Mouse (Mus musculus) liver, embryonic 16.5 days (tissue): ENCODE results near the gene Tyms. TPM values are rescaled to one million over a fixed set of nuclear protein-coding genes. Genes with fewer than 3 reads are reported as not detected.
"Not testable (repeated sequence)": the region's sequence is repeated elsewhere in the genome, so short reads cannot be mapped to it uniquely, and the experiment has no call there.

Experiments
- ATAC-seq: fragments of 200-750 bp; cut with Nextera tagmentation; 2 replicates; pipeline ENCODE4 v1.8.0; 2017; ENCODE audit warnings: low read depth, mild to moderate bottlenecking, moderate number of reproducible peaks, moderate library complexity
- H3K27ac ChIP-seq: fragments of 300-500 bp; sonication (generic); 2 replicates; pipeline ENCODE4 v1.5.1; 2014; ENCODE audit warnings: mild to moderate bottlenecking, low read length
- H3K27me3 ChIP-seq: fragments of 300-500 bp; sonication (generic); 2 replicates; pipeline ENCODE4 v1.6.1; 2014; ENCODE audit warnings: low read depth, low read length, mixed read lengths; ENCODE audit not compliant: control insufficient read depth, insufficient read depth
- H3K36me3 ChIP-seq: fragments of 300-500 bp; sonication (generic); 2 replicates; pipeline ENCODE4 v1.6.1; 2014; ENCODE audit warnings: mild to moderate bottlenecking; ENCODE audit not compliant: control insufficient read depth, insufficient read depth
- H3K4me1 ChIP-seq: fragments of 300-500 bp; sonication (generic); 2 replicates; pipeline ENCODE4 v1.6.1; 2014; ENCODE audit warnings: low read depth, low read length, mixed read lengths; ENCODE audit not compliant: control insufficient read depth
- H3K4me2 ChIP-seq: fragments of 300-500 bp; sonication (generic); 2 replicates; pipeline ENCODE4 v1.6.1; 2014; ENCODE audit warnings: low read depth, low read length, mixed read lengths
- H3K4me3 ChIP-seq: fragments of 300-500 bp; sonication (generic); 2 replicates; pipeline ENCODE4 v1.5.1; 2014; ENCODE audit warnings: low read depth, mild to moderate bottlenecking, low read length
- H3K9ac ChIP-seq: fragments of 300-500 bp; sonication (generic); 2 replicates; pipeline ENCODE4 v1.6.1; 2014; ENCODE audit warnings: low read depth, low read length
- H3K9me3 ChIP-seq: fragments of 300-500 bp; sonication (generic); replicated peaks from 2 replicates; pipeline ENCODE4 v1.6.1; 2016; ENCODE audit warnings: low read length; ENCODE audit not compliant: control insufficient read depth
- WGBS: fragments of 180-500 bp; shearing (Covaris S2); extraction: QIAGEN DNeasy Blood & Tissue Kit; methylation state at CpG from one replicate; pipeline ENCODE4 v1.1.7; 2014; ENCODE audit not compliant: insufficient replicate concordance; 5-methylcytosine and 5-hydroxymethylcytosine counted together
- polyA plus RNA-seq: library from polyadenylated mRNA; unstranded; fragments of >200 nt; fragmentation: Nextera tagmentation; extraction: Ambion mirVana; gene quantifications from 2 replicates; pipeline ENCODE4 v1.2.1, GENCODE M21; 2015

Gene Tyms
- polyA plus RNA-seq, 1 experiment from 2014 or later, result 174 TPM

DNA sequence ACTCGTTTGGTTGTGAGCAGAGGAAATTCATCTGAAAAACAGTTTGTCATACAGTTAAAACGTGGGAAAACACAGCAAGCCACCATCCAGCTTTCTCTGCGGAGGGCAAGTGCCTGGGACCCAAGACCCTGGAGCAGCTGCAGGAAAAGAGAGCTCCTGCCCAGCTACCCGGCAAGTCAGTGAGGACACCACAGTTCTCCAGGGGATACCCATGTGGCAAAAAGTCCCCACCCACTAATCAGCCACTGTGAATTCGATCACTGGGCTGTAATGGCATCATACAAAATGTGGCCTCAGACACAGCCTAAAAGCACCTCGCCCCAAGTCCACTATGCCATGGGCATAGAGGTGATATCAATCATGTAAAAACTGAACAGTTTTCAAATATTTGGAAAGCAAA lies 1.7 kb downstream of the Tyms start:
- Histone ChIP-seq H3K4me1 (peaks cover 7% of the 10 kb centered on the region), H3K27ac (no peak overlapping the region), H3K9me3 (no peaks in the 10 kb centered on the region), H3K9ac (peak overlapping the region; percentile 89), H3K36me3 (peaks cover 39% of the 10 kb centered on the region), H3K4me2 (peak overlapping the region; percentile 72), H3K27me3 (no peaks in the 10 kb centered on the region), H3K4me3 (peak overlapping the region; percentile 91)
- WGBS, result 60% methylated on average over 6 of the region's 6 CpGs
- no peak for ATAC-seq

DNA sequence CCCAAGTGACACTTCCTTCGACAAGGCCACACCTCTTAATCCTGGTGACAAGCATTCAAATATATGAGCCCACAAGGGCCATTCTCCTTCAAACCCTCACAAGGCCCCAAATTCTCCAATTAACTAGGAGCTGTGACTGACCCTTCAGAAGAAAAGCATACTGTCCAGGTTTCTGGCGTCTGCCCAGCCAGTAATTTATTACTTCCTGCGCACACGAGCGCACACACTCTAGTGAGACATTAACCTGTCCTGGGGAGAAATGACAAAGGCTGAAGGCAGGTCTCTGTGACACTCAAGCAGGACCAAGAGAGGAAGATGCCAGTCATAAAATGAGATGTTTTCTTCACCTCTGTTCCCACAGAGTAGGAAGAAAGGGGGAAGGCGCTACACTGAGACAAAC lies 5.7 kb downstream of the Tyms start:
- no peak for ATAC-seq
- H3K27me3 ChIP-seq, result no peaks in the 10 kb centered on the region
- H3K27ac ChIP-seq, result no peak overlapping the region
- H3K9ac ChIP-seq, result no peak overlapping the region
- no peak overlapping the region for H3K4me3 ChIP-seq
- H3K4me1 ChIP-seq, result peaks cover 4% of the 10 kb centered on the region
- H3K9me3 ChIP-seq, result no peaks in the 10 kb centered on the region
- H3K4me2 ChIP-seq, result no peak overlapping the region
- WGBS, result 75% methylated on average over 6 of the region's 6 CpGs
- H3K36me3 ChIP-seq, result peaks cover 58% of the 10 kb centered on the region

DNA sequence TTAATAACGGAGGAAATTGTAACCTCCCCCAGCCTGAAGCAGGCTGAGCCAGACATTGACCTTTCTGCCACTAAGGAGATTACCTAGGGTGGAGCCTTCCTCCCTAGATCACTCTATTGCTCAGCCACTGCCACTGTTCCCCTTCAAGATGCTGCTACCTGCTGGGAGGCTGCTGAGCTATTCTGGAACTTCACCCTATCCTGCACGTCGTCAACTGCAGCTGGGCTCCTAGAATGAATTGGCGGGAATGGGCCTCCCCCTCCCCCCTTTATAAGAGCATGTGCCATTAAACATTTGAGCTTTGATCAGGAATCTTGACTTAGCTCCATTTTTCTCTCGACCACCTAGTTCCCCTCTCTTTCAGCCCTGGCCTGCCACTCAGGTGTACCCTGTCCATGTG lies 13.8 kb downstream of the Tyms start:
- not testable (repeated sequence) for H3K9ac ChIP-seq, ATAC-seq, H3K9me3 ChIP-seq, H3K27me3 ChIP-seq, H3K27ac ChIP-seq, H3K4me2 ChIP-seq, H3K4me3 ChIP-seq, H3K4me1 ChIP-seq
- 78% methylated on average over 5 of the region's 5 CpGs for WGBS
- peaks cover 35% of the 10 kb centered on the region for H3K36me3 ChIP-seq

DNA sequence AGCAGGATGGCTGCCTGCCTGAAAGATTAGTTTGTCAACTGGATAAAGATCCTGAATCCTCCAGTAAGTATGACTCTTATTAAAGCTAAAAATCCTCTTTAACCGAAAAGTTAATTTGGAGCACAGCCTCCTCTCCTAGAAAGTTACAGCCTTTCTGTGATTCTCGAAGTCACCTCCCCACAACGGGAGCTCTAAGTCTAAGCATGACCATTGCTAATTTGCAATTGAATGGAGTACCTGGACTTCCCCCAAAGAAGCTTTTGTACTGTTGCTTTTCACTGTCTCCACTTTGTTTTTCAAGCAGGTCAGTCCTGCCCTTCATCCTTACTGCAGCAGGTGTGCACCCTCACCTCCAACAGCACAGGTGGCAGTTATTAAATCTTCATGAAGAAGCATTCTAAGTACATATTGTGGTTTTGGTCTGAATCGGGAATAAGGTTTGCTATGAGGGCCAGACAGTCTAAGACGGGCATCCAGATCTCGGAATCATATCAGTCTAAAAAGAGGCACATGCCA lies 15.1 kb downstream of the Tyms start:
- Histone ChIP-seq H3K4me2 (no peak overlapping the region), H3K27me3 (no peaks in the 10 kb centered on the region), H3K27ac (no peak overlapping the region), H3K9ac (no peak overlapping the region), H3K9me3 (no peaks in the 10 kb centered on the region), H3K36me3 (peaks cover 28% of the 10 kb centered on the region), H3K4me1 (no peaks in the 10 kb centered on the region), H3K4me3 (no peak overlapping the region)
- ATAC-seq, result no peak
- WGBS, result 83% methylated on average over 6 of the region's 6 CpGs

DNA sequence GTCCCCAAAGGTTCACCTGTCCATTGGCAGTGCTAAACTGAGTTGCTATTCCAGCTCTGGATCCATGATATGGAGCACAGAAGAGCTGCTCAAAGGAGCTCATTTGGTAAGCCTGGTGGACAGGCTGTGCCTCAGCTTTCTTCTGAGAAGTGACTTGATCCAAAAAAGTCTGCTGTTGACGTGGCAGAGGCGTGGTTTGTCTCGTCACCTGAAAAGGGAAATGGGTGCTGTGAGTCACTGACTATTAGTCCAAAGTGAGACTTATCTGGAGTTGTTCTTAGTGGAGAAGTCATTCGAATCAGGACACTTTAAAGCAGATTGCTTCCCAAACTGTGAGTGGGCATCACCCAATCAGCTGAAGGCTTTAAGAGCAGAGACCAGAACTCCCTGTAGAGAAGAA lies 33.6 kb downstream of the Tyms start:
- not testable (repeated sequence) for H3K36me3 ChIP-seq, H3K27me3 ChIP-seq, H3K4me2 ChIP-seq, ATAC-seq, H3K27ac ChIP-seq, H3K4me1 ChIP-seq, H3K9me3 ChIP-seq, H3K9ac ChIP-seq, H3K4me3 ChIP-seq
- whole genome bisulfite sequencing, result 35% methylated on average over 4 of the region's 4 CpGs

DNA sequence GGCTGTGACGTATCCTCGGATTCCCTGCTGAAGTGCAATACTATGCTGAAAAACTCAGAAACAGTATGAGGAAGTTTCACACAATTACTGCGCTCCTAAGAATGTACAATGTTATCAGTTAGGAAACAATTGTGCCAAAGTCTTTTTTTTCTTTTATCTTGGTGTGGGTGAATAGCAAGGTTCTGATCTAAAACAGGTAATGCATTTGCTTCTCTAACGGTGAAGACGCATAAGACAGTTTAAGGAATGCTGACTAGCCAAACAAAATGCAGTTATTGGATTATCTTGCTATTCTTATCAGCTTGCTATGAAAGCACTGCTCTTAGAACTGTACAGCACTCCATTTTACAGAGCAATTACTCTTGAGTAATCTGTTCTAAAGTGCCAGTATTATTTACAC lies 34.1 kb downstream of the Tyms start:
- not testable (repeated sequence) for H3K36me3 ChIP-seq, H3K9me3 ChIP-seq, H3K4me2 ChIP-seq, H3K27ac ChIP-seq, ATAC-seq, H3K4me1 ChIP-seq, H3K27me3 ChIP-seq, H3K4me3 ChIP-seq, H3K9ac ChIP-seq
- WGBS, result 35% methylated on average over 5 of the region's 5 CpGs

DNA sequence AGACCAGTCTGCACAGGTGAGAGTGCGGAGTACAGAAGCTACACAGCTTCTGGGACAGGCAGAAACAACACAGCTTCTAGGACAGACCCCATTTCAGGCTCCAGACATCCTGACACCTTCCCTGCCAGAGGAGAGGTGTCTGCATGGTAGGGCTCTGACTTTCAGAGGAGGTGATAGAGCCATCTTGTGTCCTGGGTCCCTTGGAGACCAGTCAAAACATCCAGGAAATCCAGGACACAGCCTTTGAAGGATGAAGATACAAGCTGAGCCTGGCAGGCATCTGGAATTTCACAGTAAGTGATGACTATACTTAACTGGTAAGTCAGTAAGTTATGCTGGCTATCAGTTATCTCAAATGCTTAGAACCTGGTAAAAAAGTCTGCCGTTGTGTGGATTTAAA lies 36.3 kb downstream of the Tyms start:
- not testable (repeated sequence) for H3K4me2 ChIP-seq, H3K9me3 ChIP-seq, H3K27me3 ChIP-seq, H3K4me1 ChIP-seq, H3K27ac ChIP-seq, ATAC-seq, H3K9ac ChIP-seq, H3K4me3 ChIP-seq, H3K36me3 ChIP-seq
- 80% methylated on average over 2 of the region's 2 CpGs for WGBS

DNA sequence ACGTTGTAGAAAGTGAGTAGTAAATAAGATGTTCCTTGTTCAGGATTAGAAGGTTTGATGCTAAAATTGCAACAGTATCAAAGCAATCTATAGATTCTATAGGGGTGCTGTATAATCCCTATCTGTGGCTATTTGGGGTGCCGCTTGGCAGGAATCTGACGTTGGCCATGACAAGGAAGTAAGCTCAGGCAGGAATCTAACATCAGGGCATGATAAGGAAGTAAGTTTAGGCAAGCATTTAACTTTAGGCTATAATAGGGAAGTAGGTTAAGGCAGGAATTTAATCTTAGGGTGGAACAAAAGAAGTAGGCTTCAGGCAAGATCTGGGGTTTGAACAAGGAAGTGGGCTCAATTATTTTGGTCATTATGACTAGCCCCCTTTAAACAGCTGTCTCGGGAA lies 37.6 kb downstream of the Tyms start:
- H3K4me3 ChIP-seq, H3K9ac ChIP-seq, ATAC-seq, H3K4me2 ChIP-seq, H3K27ac ChIP-seq, H3K36me3 ChIP-seq, H3K27me3 ChIP-seq, H3K9me3 ChIP-seq, H3K4me1 ChIP-seq: not testable (repeated sequence)
- WGBS, result 41% methylated on average over 4 of the region's 4 CpGs

DNA sequence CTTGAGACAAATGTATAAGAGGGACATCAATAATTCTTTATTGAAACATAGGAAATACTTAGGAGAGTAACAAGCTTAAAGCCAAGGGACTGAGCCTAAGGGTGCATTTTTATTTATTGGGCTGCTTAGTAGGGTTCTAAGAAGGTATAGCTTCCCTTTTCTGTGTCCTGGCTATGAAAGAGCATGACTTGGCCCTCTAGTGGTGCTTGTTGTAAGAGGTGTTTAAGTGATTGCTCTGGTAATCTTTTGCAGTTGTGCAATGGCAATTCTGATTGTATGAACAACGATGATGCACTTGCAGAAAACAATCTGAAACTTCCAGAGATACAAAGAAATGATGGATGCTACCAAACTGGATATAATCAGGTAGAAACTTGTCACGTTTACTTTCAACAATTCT lies 58.8 kb downstream of the Tyms start:
- Histone ChIP-seq H3K9ac (no peak overlapping the region), H3K4me2 (no peak overlapping the region), H3K4me3 (no peak overlapping the region), H3K9me3 (no peaks in the 10 kb centered on the region), H3K27ac (no peak overlapping the region), H3K27me3 (no peaks in the 10 kb centered on the region), H3K4me1 (no peaks in the 10 kb centered on the region), H3K36me3 (no peaks in the 10 kb centered on the region)
- WGBS, result 26% methylated on average over 2 of the region's 2 CpGs
- ATAC-seq, result no peak
